Mouse (Mus musculus): ENCODE data around the gene Olfr585.

- no peak for TF ChIP-seq CTCF (IDR thresholded peaks at IDR 0.05)
- no peak for TF ChIP-seq POLR2A (IDR thresholded peaks at IDR 0.05; ENCODE audit: insufficient read depth, low read depth, low read length)
Measured at GRCm38 (mm10) chr7:103097420-103097819, at the start of gene Olfr585.

All from heart, adult 2 months (tissue).